Mouse (Mus musculus): ENCODE measurements at regions not wholly inside any gene's neighbourhood (a gene's known extent, or its start where the extent isn't known, plus 50 kb on each side); places are given as distances from the start of the nearest gene placed in this dataset.

GRCm38 (mm10) chr1:13424524-13424923, 2010.6 kb downstream of the A830018L16Rik start:
- DNase-seq (ENCODE audit: low read depth, low spot score) = no peak

DNA sequence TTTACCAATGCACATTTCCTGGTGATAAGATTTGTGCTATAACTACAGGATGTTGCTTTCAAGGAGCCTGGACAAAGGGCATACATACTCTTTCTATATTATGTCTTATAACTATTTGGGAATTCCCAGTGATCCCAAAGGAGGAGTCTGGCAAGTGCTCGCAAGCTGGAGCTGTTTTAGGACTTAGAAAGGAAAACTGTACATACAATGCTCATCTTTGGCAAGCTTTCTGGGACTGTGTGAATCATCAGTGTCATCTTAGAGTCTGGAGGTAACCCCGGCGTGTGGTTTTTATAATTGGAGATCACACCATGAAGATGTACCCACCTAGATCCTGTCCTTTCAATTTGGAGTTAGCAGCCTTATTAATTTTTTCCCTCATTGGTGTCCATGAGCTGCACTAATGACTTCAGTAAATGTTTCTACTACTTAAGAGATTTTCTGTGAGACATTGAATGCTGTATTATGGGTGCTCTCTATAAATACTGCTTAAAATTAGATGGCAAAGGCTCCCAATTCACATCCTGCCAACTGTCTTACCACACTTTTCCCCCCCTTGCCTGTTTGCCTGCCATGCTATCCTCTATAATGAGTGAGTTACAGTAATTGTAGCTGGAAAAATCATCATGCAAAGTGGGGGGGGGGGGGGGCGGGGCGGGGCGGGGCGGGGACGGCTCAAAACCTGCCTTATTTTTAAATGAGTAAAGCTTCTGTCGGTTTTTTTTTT, 2011.9 kb downstream of the A830018L16Rik start:
- no peak for DNase-seq (ENCODE audit: low read depth, low spot score)
- WGBS = 17% methylated on average over 9 of the region's 9 CpGs

DNA sequence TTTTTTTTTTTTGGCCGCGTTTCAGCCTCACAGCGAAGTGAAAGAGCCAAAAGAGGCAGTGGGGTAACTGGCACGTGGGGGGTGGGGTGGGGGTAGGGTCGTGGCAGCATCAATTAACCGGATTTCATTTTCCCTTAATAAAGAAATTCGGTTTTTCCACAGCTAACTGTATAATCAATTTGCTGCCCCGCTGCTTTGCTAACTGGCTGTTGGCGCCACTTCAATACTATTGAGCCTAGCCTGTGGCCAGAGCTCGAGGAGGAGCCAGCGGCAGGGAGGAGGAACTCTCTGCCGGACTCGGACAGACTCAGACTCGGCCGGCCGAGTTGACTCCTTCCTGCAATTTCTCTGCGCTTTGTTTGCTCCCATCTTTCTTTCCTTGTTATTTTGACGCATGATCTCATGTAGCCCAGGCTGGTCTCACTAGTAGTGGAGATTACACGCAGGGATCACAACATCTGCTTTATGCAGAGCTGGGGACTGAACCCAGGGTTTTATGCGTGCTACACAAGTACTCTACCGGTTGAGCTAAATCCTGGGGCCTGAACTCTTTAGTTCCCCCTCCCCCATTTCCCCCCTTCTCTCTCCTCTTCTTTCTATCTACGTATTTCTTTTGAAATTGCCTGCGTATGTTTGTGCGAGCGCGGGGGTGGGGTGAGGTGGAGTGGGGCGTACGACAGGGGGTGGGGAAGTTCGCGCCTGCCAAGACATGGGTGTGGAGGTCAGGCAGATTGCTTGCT, 2012.6 kb downstream of the A830018L16Rik start:
- 3% methylated on average over 30 of the region's 30 CpGs for WGBS
- peak; percentile 13 for DNase-seq (ENCODE audit: low read depth, low spot score)

GRCm38 (mm10) chr1:13427068-13427434, 2013.1 kb downstream of the A830018L16Rik start:
- WGBS = 59% methylated on average over 5 of the region's 5 CpGs
- DNase-seq (ENCODE audit: low read depth, low spot score) = no peak

DNA sequence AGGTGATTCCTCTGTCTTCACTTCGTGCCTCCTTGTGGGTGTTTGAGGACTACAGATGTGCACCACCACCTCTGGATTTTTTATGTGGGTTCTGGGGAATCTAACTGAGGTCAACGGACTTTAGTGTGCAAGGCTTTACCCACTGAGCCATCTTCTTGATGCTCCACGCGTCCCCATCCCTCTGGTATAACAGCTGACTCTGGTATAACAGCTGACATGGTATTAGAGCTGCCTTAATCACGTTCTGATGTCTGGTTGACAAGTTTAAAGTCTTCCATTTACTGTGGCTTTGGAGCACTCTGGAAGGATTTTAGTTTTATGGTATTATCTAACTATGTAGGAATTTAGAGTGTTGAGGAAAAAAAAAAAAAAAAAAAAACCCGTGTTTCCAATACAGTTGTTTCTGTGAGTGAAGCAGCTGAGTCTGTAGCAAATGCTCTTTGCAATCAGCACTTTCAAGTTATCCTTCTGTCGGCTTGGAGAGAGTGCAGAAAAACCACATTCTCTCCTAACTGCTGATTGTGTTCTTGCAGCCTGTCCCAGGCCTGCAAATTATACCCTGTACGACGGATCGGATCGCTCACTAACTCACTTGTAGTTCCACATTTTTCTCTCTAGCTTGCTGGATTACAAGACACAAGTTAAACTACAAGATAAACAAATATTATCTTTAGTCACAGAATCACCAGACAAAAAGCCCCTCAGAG, 2013.7 kb downstream of the A830018L16Rik start:
- WGBS = 66% methylated on average over 11 of the region's 11 CpGs
- no peak for DNase-seq (ENCODE audit: low read depth, low spot score)

DNA sequence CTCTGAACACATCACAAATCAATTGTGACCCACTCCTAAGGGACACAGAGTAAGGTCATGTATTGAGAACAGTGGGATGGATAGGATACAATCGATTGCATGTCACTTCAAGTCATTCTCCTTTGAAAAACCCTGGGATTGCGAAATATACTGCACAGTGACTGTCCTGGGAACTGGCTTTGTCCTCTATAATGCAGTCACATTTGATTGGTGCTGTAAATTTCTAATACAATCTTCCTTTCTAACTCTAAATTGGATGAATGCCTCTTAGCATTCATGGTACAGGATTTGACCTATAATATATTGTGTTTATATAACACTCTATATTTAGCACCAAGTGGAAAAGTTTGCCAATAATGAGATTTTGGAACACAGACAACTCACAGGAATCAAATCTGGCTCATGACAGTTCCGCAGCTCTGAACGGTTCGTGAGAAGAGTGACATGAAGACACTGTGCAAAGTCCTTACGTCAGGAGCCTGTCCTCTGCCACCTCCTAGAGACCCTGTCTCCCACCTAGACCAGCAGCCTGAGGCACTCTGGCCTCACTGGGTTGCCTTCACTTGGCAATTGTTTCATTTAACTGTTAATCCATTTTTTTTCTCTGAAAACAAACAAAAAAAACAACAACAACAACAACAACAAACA, 2024.0 kb downstream of the A830018L16Rik start:
- no peak for DNase-seq (ENCODE audit: low read depth, low spot score)
- WGBS = 70% methylated on average over 6 of the region's 6 CpGs

DNA sequence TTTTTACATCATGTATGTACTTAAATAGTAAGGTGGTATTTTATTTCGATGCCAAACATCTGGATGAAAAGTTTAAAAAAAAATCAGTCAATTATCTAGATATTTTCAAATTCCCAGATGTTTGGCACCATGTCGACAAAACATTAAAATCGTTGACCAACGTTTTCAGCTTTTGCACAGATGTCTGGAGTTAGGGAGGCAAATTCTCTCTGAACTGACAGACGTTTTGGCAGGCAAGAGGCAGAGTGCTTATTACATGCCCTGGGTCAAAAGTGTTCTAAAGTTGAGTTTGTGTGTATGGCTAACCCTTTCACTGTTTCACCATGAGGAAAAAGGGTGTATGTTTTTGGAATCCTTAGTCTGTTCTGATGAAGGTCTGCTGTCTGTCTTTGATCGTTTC, 2028.5 kb downstream of the A830018L16Rik start:
- WGBS = 56% methylated on average over 6 of the region's 6 CpGs
- no peak for DNase-seq (ENCODE audit: low read depth, low spot score)

GRCm38 (mm10) chr1:13454534-13454933, 2040.6 kb downstream of the A830018L16Rik start:
- no peak for DNase-seq (ENCODE audit: low read depth, low spot score)
- WGBS = 65% methylated on average over 2 of the region's 2 CpGs

DNA sequence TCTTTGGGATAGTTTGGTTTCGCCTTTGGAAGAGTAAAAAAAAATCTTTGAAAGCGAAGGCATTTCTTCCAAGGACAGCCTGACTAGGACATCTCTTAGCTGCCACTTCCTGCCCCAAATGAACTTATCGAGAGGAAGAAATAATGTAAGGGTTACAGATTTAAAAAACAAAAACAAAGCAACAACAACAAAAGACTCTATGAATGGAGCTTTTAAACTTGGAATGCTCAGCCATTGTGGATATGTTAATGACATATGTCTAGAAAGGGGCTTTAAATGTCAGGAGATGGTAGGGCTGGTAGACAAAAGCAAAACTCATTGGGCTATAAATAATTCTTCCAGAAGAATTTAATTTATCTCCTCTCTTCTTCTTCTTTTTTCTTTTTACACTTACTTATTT, 2041.7 kb downstream of the A830018L16Rik start:
- no peak for DNase-seq (ENCODE audit: low read depth, low spot score)
- 88% methylated on average over 3 of the region's 3 CpGs for WGBS

GRCm38 (mm10) chr1:13464311-13464710, 2050.4 kb downstream of the A830018L16Rik start:
- DNase-seq (ENCODE audit: low read depth, low spot score) = peak; percentile 1
- 98% methylated on average over 1 of the region's 1 CpGs for WGBS

GRCm38 (mm10) chr1:13467174-13467573, 2053.3 kb downstream of the A830018L16Rik start:
- 74% methylated on average over 6 of the region's 6 CpGs for WGBS
- DNase-seq (ENCODE audit: low read depth, low spot score) = no peak

- 46% methylated on average over 2 of the region's 2 CpGs for WGBS
- no peak for DNase-seq (ENCODE audit: low read depth, low spot score)
These were observed 2054.2 kb downstream of the A830018L16Rik start for GRCm38 (mm10) chr1:13467886-13468630.

DNA sequence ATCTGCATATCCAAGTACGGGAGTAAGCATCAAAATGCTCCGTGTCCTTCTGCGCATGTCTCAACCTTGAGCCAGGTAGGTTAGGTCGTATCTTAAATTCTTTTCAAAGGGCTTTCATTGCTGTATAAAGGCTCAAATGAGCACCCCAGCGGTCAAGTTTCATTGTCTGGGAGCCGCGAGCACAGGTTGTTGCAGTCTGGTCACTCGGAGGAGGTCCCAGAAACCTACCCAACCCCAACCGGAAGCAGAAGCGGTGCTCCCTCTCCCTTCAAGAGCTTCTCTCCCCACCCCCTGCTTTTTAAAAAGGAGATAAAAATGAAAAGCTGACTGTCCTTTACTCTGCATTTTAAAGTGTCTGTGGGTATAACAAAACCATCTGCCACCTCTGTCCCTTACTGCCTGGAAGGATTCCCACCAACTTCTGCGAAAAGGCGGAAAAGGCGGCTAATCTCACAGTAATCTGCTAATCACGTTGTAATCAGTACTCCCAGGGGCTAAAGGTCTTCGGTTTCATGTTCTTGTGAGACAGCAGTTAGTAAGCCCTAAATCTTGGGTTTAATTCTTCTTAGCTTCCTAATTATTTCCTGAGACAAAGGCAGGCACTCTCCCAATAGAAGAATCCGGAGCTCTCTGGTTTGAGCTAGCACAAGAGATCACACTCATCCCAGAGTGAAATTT, 2081.0 kb downstream of the A830018L16Rik start:
- WGBS = 36% methylated on average over 16 of the region's 16 CpGs
- DNase-seq (ENCODE audit: low read depth, low spot score) = no peak

DNA sequence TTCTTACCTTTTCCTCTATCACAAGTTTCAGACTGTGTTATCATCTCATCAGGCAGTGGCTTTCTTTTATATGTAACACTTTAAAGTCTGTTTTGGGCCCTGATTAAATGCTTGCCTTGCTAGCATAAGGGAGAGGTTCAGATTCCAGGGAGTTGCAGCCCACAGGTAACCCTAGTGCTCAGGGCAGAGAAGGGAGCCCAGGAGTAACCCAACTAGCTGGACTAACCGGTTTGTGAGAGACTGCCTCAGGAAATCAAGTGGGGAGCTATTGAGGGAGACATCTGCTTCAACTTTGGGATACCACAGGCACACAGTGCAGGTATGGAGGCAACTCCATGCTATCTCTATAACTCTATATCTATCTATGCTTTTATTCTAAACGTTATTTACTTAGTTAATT, 2082.5 kb downstream of the A830018L16Rik start:
- 16% methylated on average over 2 of the region's 2 CpGs for WGBS
- DNase-seq (ENCODE audit: low read depth, low spot score) = no peak

DNA sequence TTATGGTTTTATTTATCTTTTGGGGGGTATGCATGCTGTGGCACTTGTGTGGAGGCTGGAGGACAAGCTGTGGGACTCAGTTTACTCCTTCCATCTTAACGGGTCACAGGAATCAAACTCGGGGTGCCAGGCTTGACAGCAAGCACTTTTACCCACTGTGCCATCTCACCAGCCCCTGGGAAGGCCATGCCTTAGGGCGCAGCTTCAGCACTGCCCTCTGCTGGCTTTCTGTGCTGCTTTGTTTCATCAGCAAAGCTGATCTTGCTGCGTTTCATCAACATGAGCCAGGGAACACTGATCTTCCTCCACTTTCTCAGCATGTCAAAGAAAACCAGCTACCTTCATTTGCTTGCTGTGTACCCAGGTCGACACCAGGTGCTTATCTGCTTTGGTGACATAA, 2086.6 kb downstream of the A830018L16Rik start:
- DNase-seq (ENCODE audit: low read depth, low spot score) = no peak
- 27% methylated on average over 5 of the region's 5 CpGs for WGBS

GRCm38 (mm10) chr1:13501938-13502337, 2088.0 kb downstream of the A830018L16Rik start:
- WGBS = 75% methylated on average over 4 of the region's 4 CpGs
- DNase-seq (ENCODE audit: low read depth, low spot score) = no peak

DNA sequence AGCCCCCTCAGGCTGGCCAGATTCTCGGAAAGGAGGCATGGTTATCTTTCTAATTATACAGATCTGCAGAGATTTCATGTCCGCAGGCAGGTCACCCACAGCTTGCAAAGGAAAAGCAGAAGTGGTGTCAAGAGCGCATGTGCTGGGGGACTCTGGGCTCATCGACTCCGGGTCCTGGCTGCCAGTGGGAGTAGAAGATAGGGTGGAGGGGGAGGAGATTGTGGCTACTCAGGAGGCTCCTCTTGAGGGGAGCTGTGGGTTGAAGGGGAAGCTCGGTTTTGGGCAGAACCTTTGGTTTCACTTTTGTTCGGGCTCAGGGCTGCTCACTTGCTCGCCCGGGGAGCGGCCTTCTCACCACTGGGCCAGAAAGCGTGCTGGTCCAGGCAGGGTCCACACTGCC, 2099.9 kb downstream of the A830018L16Rik start:
- WGBS = 85% methylated on average over 11 of the region's 11 CpGs
- no peak for DNase-seq (ENCODE audit: low read depth, low spot score)

Measured in large intestine, adult 2 months (tissue).